Mouse (Mus musculus): ENCODE results near the gene Hist1h2bh.
"Not testable (repeated sequence)": the region's sequence is repeated elsewhere in the genome, so short reads cannot be mapped to it uniquely, and the experiment has no call there.

- TF ChIP-seq POLR2A (IDR thresholded peaks at IDR 0.05; ENCODE audit: insufficient read length, low read depth) (peak; percentile 57), E2F4 (IDR thresholded peaks at IDR 0.05; ENCODE audit: insufficient read depth) (peak; percentile 68), POLR2AphosphoS2 (IDR thresholded peaks at IDR 0.05; ENCODE audit: insufficient read length, low read depth) (peak; percentile 79)
- not testable (repeated sequence) for TF ChIP-seq USF1 (IDR thresholded peaks at IDR 0.05; ENCODE audit: low read depth); TCF12 (IDR thresholded peaks at IDR 0.05; ENCODE audit: insufficient read depth, poor library complexity, severe bottlenecking); MYOD1 (IDR thresholded peaks at IDR 0.05; ENCODE audit: control insufficient read depth in 1 of 3, insufficient read length in 2 of 3, low read depth in 2 of 3); CEBPB (IDR thresholded peaks at IDR 0.05; ENCODE audit: insufficient read depth, poor library complexity, severe bottlenecking); MAX (IDR thresholded peaks at IDR 0.05; ENCODE audit: low read depth); TCF3 (IDR thresholded peaks at IDR 0.05; ENCODE audit: insufficient read length, low read depth); MYOG (IDR thresholded peaks at IDR 0.05; ENCODE audit: control insufficient read depth in 1 of 3, insufficient read depth in 1 of 3, insufficient read length in 2 of 3, low read depth in 2 of 3); SRF (IDR thresholded peaks at IDR 0.05; ENCODE audit: control insufficient read depth, insufficient read length, low read depth); REST (IDR thresholded peaks at IDR 0.05; ENCODE audit: insufficient read depth, insufficient read length)
Measured at GRCm38 (mm10) chr13:23533560-23534367, 9.4 kb downstream of the Hist1h2bh start, which contains the start of gene Hist1h2af.

All from myocyte (in vitro differentiated cells).